Mouse (Mus musculus) forebrain, postnatal 0 days (tissue): ENCODE results near the gene Manbal. TPM values are rescaled to one million over a fixed set of nuclear protein-coding genes. Genes with fewer than 3 reads are reported as not detected.

Source experiments
- ATAC-seq: fragments of 200-750 bp; cut with Nextera tagmentation; 2 replicates; pipeline ENCODE4 v1.8.0; 2017; ENCODE audit warnings: mild to moderate bottlenecking, moderate library complexity
- DNase-seq: peaks from one replicate; pipeline ENCODE4 v3.0.0-alpha.2; 2015
- H3K27ac ChIP-seq: fragments of 300-500 bp; sonication (generic); 2 replicates; pipeline ENCODE4 v1.5.1; 2014; ENCODE audit warnings: low read depth, mild to moderate bottlenecking, antibody characterized with exemption, low read length, moderate library complexity, mixed read lengths
- H3K27me3 ChIP-seq: fragments of 300-500 bp; sonication (generic); 2 replicates; pipeline ENCODE4 v1.6.1; 2014; ENCODE audit warnings: mild to moderate bottlenecking, low read length, mixed read lengths; ENCODE audit not compliant: insufficient read depth
- H3K36me3 ChIP-seq: fragments of 300-500 bp; sonication (generic); 2 replicates; pipeline ENCODE4 v1.6.1; 2014; ENCODE audit warnings: mild to moderate bottlenecking, moderate library complexity; ENCODE audit not compliant: insufficient read depth
- H3K4me1 ChIP-seq: fragments of 300-500 bp; sonication (generic); 2 replicates; pipeline ENCODE4 v1.6.1; 2014; ENCODE audit warnings: antibody characterized with exemption; ENCODE audit not compliant: insufficient read depth
- H3K4me2 ChIP-seq: fragments of 300-500 bp; sonication (generic); 2 replicates; pipeline ENCODE4 v1.6.1; 2014; ENCODE audit warnings: low read depth, mild to moderate bottlenecking, moderate library complexity
- H3K4me3 ChIP-seq: fragments of 300-500 bp; sonication (generic); 2 replicates; pipeline ENCODE4 v1.5.1; 2014; ENCODE audit warnings: low read depth, low read length, mixed read lengths
- H3K9ac ChIP-seq: fragments of 300-500 bp; sonication (generic); 2 replicates; pipeline ENCODE4 v1.6.1; 2014; ENCODE audit warnings: mild to moderate bottlenecking
- H3K9me3 ChIP-seq: fragments of 300-500 bp; sonication (generic); 2 replicates; pipeline ENCODE4 v1.6.1; 2016; ENCODE audit warnings: low read length
- CTCF ChIP-seq: sonication (generic); IDR thresholded peaks from 2 replicates; pipeline ENCODE4 v1.5.1; 2016; ENCODE audit warnings: antibody characterized with exemption, control low read depth, low read depth
- WGBS: fragments of 180-500 bp; shearing (Covaris S2); extraction: QIAGEN DNeasy Blood & Tissue Kit; methylation state at CpG from one replicate; pipeline ENCODE4 v1.1.7; 2014; 5-methylcytosine and 5-hydroxymethylcytosine counted together
- polyA plus RNA-seq: library from polyadenylated mRNA; unstranded; fragments of >200 nt; fragmentation: Nextera tagmentation; extraction: Ambion mirVana; gene quantifications from 2 replicates; pipeline ENCODE4 v1.2.1, GENCODE M21; 2015
- total RNA-seq: library from RNA; depleted of rRNA; stranded (reverse); fragments of >200 nt; gene quantifications from 2 replicates; pipeline ENCODE4 v1.2.3, GENCODE M21; 2014

The Manbal gene
- total and polyA plus RNA-seq, 2 experiments from 2014 or later, result 73.6 to 139 TPM

- H3K4me1 ChIP-seq, result no peaks in the 10 kb centered on the region
- 0 out of 2 replicates have a peak, but pooled peaks cover 6% of the 10 kb centered on the region for H3K9me3 ChIP-seq
- ATAC-seq, result no peak
- H3K4me2 ChIP-seq, result no peak overlapping the region
- no peak overlapping the region for H3K27ac ChIP-seq
- peaks cover 16% of the 10 kb centered on the region for H3K36me3 ChIP-seq
- H3K9ac ChIP-seq, result no peak overlapping the region
- 97% methylated on average over 4 of the region's 4 CpGs for WGBS
- no peaks in the 10 kb centered on the region for H3K27me3 ChIP-seq
- TF ChIP-seq CTCF, result peak; percentile 40; the same call in 1 of the 2 replicates
- DNase-seq, result no peak
- no peak overlapping the region for H3K4me3 ChIP-seq
Measured at GRCm38 (mm10) chr2:157398539-157398938, 31.1 kb downstream of the Manbal start.

- ATAC-seq (no peak), DNase-seq (no peak)
- Histone ChIP-seq H3K27ac (no peak overlapping the region), H3K4me2 (no peak overlapping the region), H3K4me1 (no peaks in the 10 kb centered on the region), H3K9ac (no peak overlapping the region), H3K4me3 (no peak overlapping the region), H3K27me3 (no peaks in the 10 kb centered on the region), H3K9me3 (0 out of 2 replicates have a peak, but pooled peaks cover 6% of the 10 kb centered on the region), H3K36me3 (peaks cover 16% of the 10 kb centered on the region)
- TF ChIP-seq CTCF, result no peak
- WGBS, result 62% methylated on average over 10 of the region's 10 CpGs
Measured at GRCm38 (mm10) chr2:157399797-157400196, 32.4 kb downstream of the Manbal start.

GRCm38 (mm10) chr2:157400491-157400890, 33.1 kb downstream of the Manbal start:
- ATAC-seq, result no peak

GRCm38 (mm10) chr2:157401261-157401660, 33.9 kb downstream of the Manbal start:
- WGBS, result 96% methylated on average over 2 of the region's 2 CpGs
- Histone ChIP-seq H3K36me3 (peaks cover 11% of the 10 kb centered on the region), H3K9ac (no peak overlapping the region), H3K4me2 (no peak overlapping the region), H3K27me3 (no peaks in the 10 kb centered on the region), H3K9me3 (0 out of 2 replicates have a peak, but pooled peaks cover 6% of the 10 kb centered on the region), H3K27ac (no peak overlapping the region), H3K4me3 (no peak overlapping the region), H3K4me1 (no peaks in the 10 kb centered on the region)
- TF ChIP-seq CTCF, result no peak
- DNase-seq (no peak), ATAC-seq (no peak)

More at GRCm38 (mm10) chr2:157400491-157400890, 33.1 kb downstream of the Manbal start:
- H3K9me3 ChIP-seq, result 0 out of 2 replicates have a peak, but pooled peaks cover 6% of the 10 kb centered on the region
- peaks cover 16% of the 10 kb centered on the region for H3K36me3 ChIP-seq
- H3K27me3 ChIP-seq, result no peaks in the 10 kb centered on the region
- no peak overlapping the region for H3K4me3 ChIP-seq
- no peak for TF ChIP-seq CTCF
- H3K27ac ChIP-seq, result no peak overlapping the region
- no peaks in the 10 kb centered on the region for H3K4me1 ChIP-seq
- no peak overlapping the region for H3K9ac ChIP-seq
- DNase-seq, result no peak
- no peak overlapping the region for H3K4me2 ChIP-seq
- 92% methylated on average over 6 of the region's 6 CpGs for WGBS

GRCm38 (mm10) chr2:157407596-157407995, 40.2 kb downstream of the Manbal start:
- DNase-seq, result no peak
- Histone ChIP-seq H3K27me3 (no peaks in the 10 kb centered on the region), H3K9ac (no peak overlapping the region), H3K4me1 (no peaks in the 10 kb centered on the region), H3K27ac (no peak overlapping the region), H3K9me3 (no peaks in the 10 kb centered on the region), H3K4me3 (no peak overlapping the region), H3K4me2 (no peak overlapping the region), H3K36me3 (no peaks in the 10 kb centered on the region)
- ATAC-seq, result no peak
- WGBS, result 80% methylated on average over 7 of the region's 7 CpGs
- no peak for TF ChIP-seq CTCF

- DNase-seq (no peak), ATAC-seq (peak; percentile 25)
- Histone ChIP-seq H3K4me2 (no peak overlapping the region), H3K36me3 (no peaks in the 10 kb centered on the region), H3K27ac (no peak overlapping the region), H3K9me3 (no peaks in the 10 kb centered on the region), H3K9ac (no peak overlapping the region), H3K4me3 (no peak overlapping the region), H3K4me1 (no peaks in the 10 kb centered on the region), H3K27me3 (no peaks in the 10 kb centered on the region)
- WGBS, result 47% methylated on average over 12 of the region's 12 CpGs
- no peak for TF ChIP-seq CTCF
Measured at GRCm38 (mm10) chr2:157409793-157410533, 42.6 kb downstream of the Manbal start.

- DNase-seq, result no peak
- ATAC-seq, result no peak
- no peak for TF ChIP-seq CTCF
- Histone ChIP-seq H3K4me1 (no peaks in the 10 kb centered on the region), H3K36me3 (no peaks in the 10 kb centered on the region), H3K4me3 (no peak overlapping the region), H3K27me3 (no peaks in the 10 kb centered on the region), H3K27ac (no peak overlapping the region), H3K4me2 (no peak overlapping the region), H3K9ac (no peak overlapping the region), H3K9me3 (no peaks in the 10 kb centered on the region)
- 90% methylated on average over 6 of the region's 6 CpGs for WGBS
Measured at GRCm38 (mm10) chr2:157411151-157411693, 43.8 kb downstream of the Manbal start.
